Comparison of ENCODE assay signal across 17 mouse cellular contexts in the genomic region with DNA sequence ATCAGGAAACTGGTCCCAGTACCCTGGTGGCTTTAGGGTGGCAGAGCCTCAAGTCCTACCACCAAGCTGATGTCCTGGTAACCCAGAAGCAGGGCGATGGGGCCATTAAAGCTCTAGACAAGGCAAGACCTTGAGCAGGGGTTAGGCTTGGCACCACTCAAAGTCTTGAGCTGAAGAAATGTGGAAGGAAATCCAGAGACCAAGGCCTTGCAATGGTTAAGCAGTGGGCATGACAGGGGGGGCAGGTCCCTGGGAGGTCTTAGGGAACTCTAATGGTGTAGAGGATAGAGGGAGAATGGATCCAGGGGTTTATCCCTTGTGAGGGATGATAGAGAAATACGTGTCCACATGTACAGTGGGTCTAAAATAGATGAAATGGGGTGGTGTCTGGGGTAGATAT. TPM values are rescaled to one million over a fixed set of nuclear protein-coding genes. Genes with fewer than 3 reads are reported as not detected.
DNase-seq lines count a peak whose midpoint lies in the region; ATAC-seq and TF ChIP-seq lines count a peak whose summit lies in the region.
"Had no signal": no experiment of that assay in that cellular context is flagged by ENCODE, and none has a peak within 500 bp of the region (broad histone marks: within the 10 kb centered on the region; RNA-seq: fewer than 3 reads in every experiment).

No protein-coding gene starts in this region.

- ATAC-seq in lung, embryonic 14.5 days (ENCODE audit: insufficient read depth) = no peak
- ATAC-seq in heart, embryonic 14.5 days (ENCODE audit: insufficient number of reproducible peaks, insufficient read depth, low FRiP score, low read depth) = no peak
- ATAC-seq in limb, embryonic 15.5 days (ENCODE audit: insufficient number of reproducible peaks, low FRiP score, low TSS enrichment, low read depth) = no peak
- ATAC-seq in forebrain, embryonic 14.5 days = no peak
- ATAC-seq: forebrain, postnatal 0 days; lung, postnatal 0 days; midbrain, embryonic 13.5 days had no signal

- TF ChIP-seq CTCF in gastrocnemius, adult 2 months (IDR thresholded peaks at IDR 0.05) = no peak
- TF ChIP-seq CTCF in lung, embryonic 14.5 days (IDR thresholded peaks at IDR 0.05; ENCODE audit: low read depth) = no peak

- H3K4me3 ChIP-seq in gastrocnemius, adult 2 months = peak overlapping the region; percentile 31
- H3K4me3 ChIP-seq in lung, embryonic 14.5 days (ENCODE audit: low read depth, low read length) = peak overlapping the region; percentile 36
- peak overlapping the region; percentile 11 to 17; a peak in 2 of 4 replicates for H3K4me3 ChIP-seq in heart, embryonic 14.5 days (ENCODE audit: control insufficient read depth in 1 of 2, insufficient read depth in 1 of 2, low read depth in 1 of 2, low read length in 2 of 2)
- H3K4me3 ChIP-seq in limb, embryonic 15.5 days = no peak overlapping the region
- no peak overlapping the region for H3K4me3 ChIP-seq in forebrain, embryonic 14.5 days (ENCODE audit: low read depth, low read length)
- H3K4me3 ChIP-seq: midbrain, embryonic 13.5 days had no signal

- H3K27me3 ChIP-seq in lung, embryonic 14.5 days (ENCODE audit: insufficient read depth, low read length) = no peaks in the 10 kb centered on the region
- H3K27me3 ChIP-seq in heart, embryonic 14.5 days (ENCODE audit: control insufficient read depth, insufficient read depth, low read length) = no peaks in the 10 kb centered on the region
- no peaks in the 10 kb centered on the region for H3K27me3 ChIP-seq in limb, embryonic 15.5 days
- H3K27me3 ChIP-seq in forebrain, embryonic 14.5 days (replicated peaks; ENCODE audit: control insufficient read depth, insufficient read depth, low read length) = no peaks in the 10 kb centered on the region
- H3K27me3 ChIP-seq: midbrain, embryonic 13.5 days had no signal

- peaks cover 29% of the 10 kb centered on the region for H3K4me1 ChIP-seq in lung, embryonic 14.5 days (ENCODE audit: insufficient read depth)
- peaks cover 48 to 57% of the 10 kb centered on the region in 2 experiments for H3K4me1 ChIP-seq in heart, embryonic 14.5 days (ENCODE audit: control insufficient read depth in 2 of 2, insufficient read depth in 2 of 2, low read length in 2 of 2)
- H3K4me1 ChIP-seq in limb, embryonic 15.5 days = peaks cover 63% of the 10 kb centered on the region
- H3K4me1 ChIP-seq in forebrain, embryonic 14.5 days (ENCODE audit: control insufficient read depth, insufficient read depth, low read length) = peaks cover 3% of the 10 kb centered on the region; the same call in 1 of the 2 replicates

- 84% methylated on average over 2 of the region's 2 CpGs for WGBS in lung, embryonic 14.5 days
- 82% methylated on average over 2 of the region's 2 CpGs for WGBS in heart, embryonic 14.5 days
- WGBS in limb, embryonic 15.5 days = 88% methylated on average over 2 of the region's 2 CpGs
- WGBS in forebrain, embryonic 14.5 days = 84% methylated on average over 2 of the region's 2 CpGs

- peak overlapping the region; percentile 81 for H3K27ac ChIP-seq in gastrocnemius, adult 2 months
- peak overlapping the region; percentile 97 for H3K27ac ChIP-seq in lung, embryonic 14.5 days (ENCODE audit: low read depth)
- peak overlapping the region in 1 of 2 experiments; percentile 73; a peak in 1 of 4 replicates for H3K27ac ChIP-seq in heart, embryonic 14.5 days (replicated peaks in 1 of 2; ENCODE audit: control insufficient read depth in 1 of 2, insufficient read depth in 1 of 2, low read depth in 2 of 2, low read length in 2 of 2)
- H3K27ac ChIP-seq in limb, embryonic 15.5 days = 0 out of 2 replicates have a peak overlapping the region, but pooled peaks have one; percentile 23
- H3K27ac ChIP-seq in forebrain, embryonic 14.5 days (ENCODE audit: low read depth, low read length) = no peak overlapping the region
- H3K27ac ChIP-seq: midbrain, embryonic 13.5 days had no signal

- peak; percentile 14 for DNase-seq in gastrocnemius, adult 2 months
- no peak for DNase-seq in gastrocnemius, adult 18-20 months (ENCODE audit: low spot score)
- no peak for DNase-seq in lung, embryonic 14.5 days
- DNase-seq in lung, postnatal 4 days = no peak
- no peak for DNase-seq in layer of hippocampus, adult 9-10 months (ENCODE audit: low spot score)
- no peak for DNase-seq in forebrain, embryonic 14.5 days (ENCODE audit: low spot score)
- DNase-seq: cerebellum, adult 8-10 months; forebrain, postnatal 0 days; left cerebral cortex, postnatal 4 days had no signal

- no peaks in the 10 kb centered on the region for H3K9me3 ChIP-seq in lung, embryonic 14.5 days (ENCODE audit: low read depth, low read length)
- H3K9me3 ChIP-seq in heart, embryonic 14.5 days (ENCODE audit: control insufficient read depth, low read length) = no peaks in the 10 kb centered on the region
- no peaks in the 10 kb centered on the region for H3K9me3 ChIP-seq in limb, embryonic 15.5 days
- no peaks in the 10 kb centered on the region for H3K9me3 ChIP-seq in forebrain, embryonic 14.5 days (replicated peaks; ENCODE audit: control insufficient read depth, low read length)
- H3K9me3 ChIP-seq: midbrain, embryonic 13.5 days had no signal

- intact Hi-C loops in gastrocnemius, adult 2 months (cut with DNase I) = no loop called here

- 0 out of 2 replicates have a peak, but pooled peaks cover under 1% of the 10 kb centered on the region for H3K36me3 ChIP-seq in lung, embryonic 14.5 days (ENCODE audit: insufficient read depth)
- no peaks in the 10 kb centered on the region for H3K36me3 ChIP-seq in heart, embryonic 14.5 days (ENCODE audit: control insufficient read depth, insufficient read depth, low read length)
- H3K36me3 ChIP-seq in limb, embryonic 15.5 days = no peaks in the 10 kb centered on the region
- H3K36me3 ChIP-seq in forebrain, embryonic 14.5 days (ENCODE audit: control insufficient read depth, insufficient read depth, low read length) = no peaks in the 10 kb centered on the region
- H3K36me3 ChIP-seq: midbrain, embryonic 13.5 days had no signal

- peak overlapping the region; percentile 33 for H3K9ac ChIP-seq in lung, embryonic 14.5 days
- peak overlapping the region; percentile 71 for H3K9ac ChIP-seq in heart, embryonic 14.5 days (ENCODE audit: low read length)
- no peak overlapping the region for H3K9ac ChIP-seq in limb, embryonic 15.5 days
- H3K9ac ChIP-seq in forebrain, embryonic 14.5 days (ENCODE audit: low read length) = no peak overlapping the region
- H3K9ac ChIP-seq: forebrain, postnatal 0 days; midbrain, embryonic 13.5 days had no signal

- H3K4me2 ChIP-seq in lung, embryonic 14.5 days = peak overlapping the region; percentile 61
- peak overlapping the region; percentile 26 for H3K4me2 ChIP-seq in heart, embryonic 14.5 days (ENCODE audit: low read length)
- H3K4me2 ChIP-seq in limb, embryonic 15.5 days = no peak overlapping the region
- H3K4me2 ChIP-seq in forebrain, embryonic 14.5 days (ENCODE audit: low read length) = no peak overlapping the region
- H3K4me2 ChIP-seq: midbrain, embryonic 13.5 days had no signal

RNA-seq across cellular contexts. Expression of a gene that starts 12.9 kb away (rescaled TPM):
- total RNA-seq in gastrocnemius, adult 2 months (2021) = 10 to 100 TPM; 25.8 to 47.3 TPM
- 10 to 100 TPM; 30.3 to 38.4 TPM for total RNA-seq in gastrocnemius, adult 18-20 months (2021)
- 98.0 and 99.6 TPM in 2 replicates for polyA plus RNA-seq in lung, embryonic 14.5 days (2014; fragmentation: Nextera tagmentation; extraction: Ambion mirVana)
- polyA plus RNA-seq in heart, embryonic 14.5 days (2014; fragmentation: Nextera tagmentation; extraction: Ambion mirVana) = 48.6 and 49.3 TPM in 2 replicates
- 57.3 and 63.3 TPM in 2 replicates for polyA plus RNA-seq in limb, embryonic 15.5 days (2015; fragmentation: Nextera tagmentation; extraction: Ambion mirVana)
- polyA plus RNA-seq in forebrain, embryonic 14.5 days (2014; fragmentation: Nextera tagmentation; extraction: Ambion mirVana) = 5.8 and 5.9 TPM in 2 replicates

RNA-seq across cellular contexts. Expression of a gene that starts 25.2 kb away (rescaled TPM):
- over 10,000 TPM; 28,899 to 38,022 TPM for total RNA-seq in gastrocnemius, adult 2 months (2021)
- total RNA-seq in gastrocnemius, adult 18-20 months (2021) = over 10,000 TPM; 35,269 to 35,976 TPM
- 1.5 and 2.5 TPM in 2 replicates for polyA plus RNA-seq in lung, embryonic 14.5 days (2014; fragmentation: Nextera tagmentation; extraction: Ambion mirVana)
- 3.9 and 5.8 TPM in 2 replicates for polyA plus RNA-seq in heart, embryonic 14.5 days (2014; fragmentation: Nextera tagmentation; extraction: Ambion mirVana)
- 154 and 517 TPM in 2 replicates for polyA plus RNA-seq in limb, embryonic 15.5 days (2015; fragmentation: Nextera tagmentation; extraction: Ambion mirVana)
- polyA plus RNA-seq in forebrain, embryonic 14.5 days (2014; fragmentation: Nextera tagmentation; extraction: Ambion mirVana) = 0.42 and 0.53 TPM in 2 replicates
- total RNA-seq: granulocyte monocyte progenitor cell, adult 5-6 weeks had no signal

RNA-seq across cellular contexts. Expression of a gene that starts 31.9 kb away (rescaled TPM):
- over 10,000 TPM; 15,929 to 19,962 TPM for total RNA-seq in gastrocnemius, adult 2 months (2021)
- over 10,000 TPM; 19,257 to 20,060 TPM for total RNA-seq in gastrocnemius, adult 18-20 months (2021)
- polyA plus RNA-seq in lung, embryonic 14.5 days (2014; fragmentation: Nextera tagmentation; extraction: Ambion mirVana) = 0.86 and 1.6 TPM in 2 replicates
- 24.1 and 31.7 TPM in 2 replicates for polyA plus RNA-seq in heart, embryonic 14.5 days (2014; fragmentation: Nextera tagmentation; extraction: Ambion mirVana)
- 136 and 529 TPM in 2 replicates for polyA plus RNA-seq in limb, embryonic 15.5 days (2015; fragmentation: Nextera tagmentation; extraction: Ambion mirVana)
- 0.67 and 0.82 TPM in 2 replicates for polyA plus RNA-seq in forebrain, embryonic 14.5 days (2014; fragmentation: Nextera tagmentation; extraction: Ambion mirVana)
- total RNA-seq: layer of hippocampus, postnatal 10 days; left cerebral cortex, postnatal 4 days had no signal

RNA-seq across cellular contexts. Expression of a gene that starts 38.8 kb away (rescaled TPM):
- total RNA-seq in gastrocnemius, adult 2 months (2021) = not detected
- not detected for total RNA-seq in gastrocnemius, adult 18-20 months (2021)
- polyA plus RNA-seq in lung, embryonic 14.5 days (2014; fragmentation: Nextera tagmentation; extraction: Ambion mirVana) = not detected in 2 replicates
- polyA plus RNA-seq in heart, embryonic 14.5 days (2014; fragmentation: Nextera tagmentation; extraction: Ambion mirVana) = not detected in 2 replicates
- polyA plus RNA-seq in limb, embryonic 15.5 days (2015; fragmentation: Nextera tagmentation; extraction: Ambion mirVana) = 6.3 and 6.7 TPM in 2 replicates
- not detected in 2 replicates for polyA plus RNA-seq in forebrain, embryonic 14.5 days (2014; fragmentation: Nextera tagmentation; extraction: Ambion mirVana)
- total RNA-seq: forebrain, postnatal 0 days; granulocyte monocyte progenitor cell, adult 5-6 weeks; layer of hippocampus, postnatal 10 days; left cerebral cortex, postnatal 4 days had no signal
- polyA plus RNA-seq: embryonic facial prominence, embryonic 11.5 days; forebrain, postnatal 0 days; midbrain, embryonic 13.5 days; neural tube, embryonic 14.5 days had no signal

RNA-seq across cellular contexts. Expression of a gene that starts 59.0 kb away (rescaled TPM):
- 1 to 10 TPM in 1 of 2 experiments, under 1 TPM in 1; 0.89 to 1.4 TPM for total RNA-seq in gastrocnemius, adult 2 months (2021)
- total RNA-seq in gastrocnemius, adult 18-20 months (2021) = 1 to 10 TPM; 1.7 to 1.9 TPM
- polyA plus RNA-seq in lung, embryonic 14.5 days (2014; fragmentation: Nextera tagmentation; extraction: Ambion mirVana) = 20.3 and 31.0 TPM in 2 replicates
- polyA plus RNA-seq in heart, embryonic 14.5 days (2014; fragmentation: Nextera tagmentation; extraction: Ambion mirVana) = 23.5 and 23.8 TPM in 2 replicates
- polyA plus RNA-seq in limb, embryonic 15.5 days (2015; fragmentation: Nextera tagmentation; extraction: Ambion mirVana) = 28.8 and 30.5 TPM in 2 replicates
- polyA plus RNA-seq in forebrain, embryonic 14.5 days (2014; fragmentation: Nextera tagmentation; extraction: Ambion mirVana) = 21.7 and 28.7 TPM in 2 replicates

Comparison
In these comparisons a context has a peak if more than half of its experiments do, and no peak if none do; other contexts are left out.
1. H3K4me3 ChIP-seq: peak in gastrocnemius, adult 2 months (single experiment), lung, embryonic 14.5 days (single experiment) and heart, embryonic 14.5 days (2 of 2); none in limb, embryonic 15.5 days (single experiment) and forebrain, embryonic 14.5 days (single experiment).
2. H3K4me2 ChIP-seq: peak in lung, embryonic 14.5 days (single experiment) and heart, embryonic 14.5 days (single experiment); none in limb, embryonic 15.5 days (single experiment) and forebrain, embryonic 14.5 days (single experiment).
3. H3K9ac ChIP-seq: peak in lung, embryonic 14.5 days (single experiment) and heart, embryonic 14.5 days (single experiment); none in limb, embryonic 15.5 days (single experiment) and forebrain, embryonic 14.5 days (single experiment).
4. RNA of a gene that starts 25.2 kb away (polyA plus RNA-seq): 154 to 517 TPM in limb, embryonic 15.5 days; 3.9 to 5.8 TPM in heart, embryonic 14.5 days, 1.5 to 2.5 TPM in lung, embryonic 14.5 days and 0.42 to 0.53 TPM in forebrain, embryonic 14.5 days; every median in the first group is over 10 times any median in the second.